In the genomic region with DNA sequence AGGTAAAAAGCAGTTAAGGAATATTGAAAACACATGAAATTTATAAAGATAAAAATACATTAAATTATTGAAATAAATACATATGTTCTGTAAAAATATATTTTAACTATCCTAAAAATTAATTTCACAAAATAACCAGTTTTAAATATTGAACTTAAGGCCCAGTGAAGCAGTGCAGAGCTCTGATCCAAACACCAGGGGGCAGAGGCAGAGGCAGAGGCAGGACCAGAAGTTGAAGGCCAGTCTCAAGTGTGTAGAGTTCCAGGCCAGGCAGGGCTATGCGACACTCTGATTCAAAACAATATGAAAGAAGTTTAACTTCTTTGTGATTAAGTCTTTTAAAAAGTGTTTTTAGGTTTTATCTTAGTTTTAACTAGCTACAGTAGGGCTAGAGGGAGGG, we compare ENCODE assay signal across 11 mouse cellular contexts.
A peak's percentile ranks its signal among the peaks of the same experiment; 100 is the strongest.
DNase-seq lines count a peak whose midpoint lies in the region; ATAC-seq and TF ChIP-seq lines count a peak whose summit lies in the region.
"Had no signal": no experiment of that assay in that cellular context is flagged by ENCODE, and none has a peak within 500 bp of the region (broad histone marks: within the 10 kb centered on the region; RNA-seq: fewer than 3 reads in every experiment).

No protein-coding gene starts in this region.

- H3K9ac ChIP-seq in intestine, postnatal 0 days (ENCODE audit: low read depth, low read length): no peak overlapping the region
- no peak overlapping the region for H3K9ac ChIP-seq in intestine, embryonic 15.5 days
- no peak overlapping the region for H3K9ac ChIP-seq in liver, embryonic 13.5 days
- H3K9ac ChIP-seq: forebrain, embryonic 15.5 days had no signal

- no peak overlapping the region for H3K4me3 ChIP-seq in intestine, postnatal 0 days (ENCODE audit: low read depth, low read length)
- H3K4me3 ChIP-seq in intestine, embryonic 15.5 days (replicated peaks): no peak overlapping the region
- no peak overlapping the region for H3K4me3 ChIP-seq in C2C12 (ENCODE audit: insufficient read depth, poor library complexity, severe bottlenecking)
- no peak overlapping the region for H3K4me3 ChIP-seq in liver, embryonic 13.5 days (replicated peaks)
- H3K4me3 ChIP-seq: forebrain, embryonic 15.5 days; limb, embryonic 10.5 days; myocyte had no signal

- H3K79me2 ChIP-seq in C2C12 (ENCODE audit: control insufficient read depth, insufficient read depth): no peaks in the 10 kb centered on the region

- H3K36me3 ChIP-seq in intestine, postnatal 0 days (ENCODE audit: control insufficient read depth, insufficient read depth): peaks cover 25% of the 10 kb centered on the region; the same call in 1 of the 2 replicates
- H3K36me3 ChIP-seq in intestine, embryonic 15.5 days: no peaks in the 10 kb centered on the region
- H3K36me3 ChIP-seq in C2C12 (ENCODE audit: control insufficient read depth, insufficient read depth): peaks cover 26% of the 10 kb centered on the region
- H3K36me3 ChIP-seq in liver, embryonic 13.5 days: peaks cover 41% of the 10 kb centered on the region

- WGBS in intestine, postnatal 0 days: 87% methylated on average over 1 of the region's 1 CpGs
- 75% methylated on average over 1 of the region's 1 CpGs for WGBS in intestine, embryonic 15.5 days
- WGBS in liver, embryonic 13.5 days (ENCODE audit: insufficient replicate concordance): 83% methylated on average over 1 of the region's 1 CpGs

- in situ Hi-C loops in Patski (cut with MboI; ENCODE audit: low pct_unique_long_range_greater_than_20kb): loop anchor here (10.0 kb wide), 1 partner anchor 229 kb away; no protein-coding TSS in a partner anchor

- TF ChIP-seq CTCF in intestine, postnatal 0 days (IDR thresholded peaks at IDR 0.05; ENCODE audit: low read depth): peak; percentile 66
- peak; percentile 3 for TF ChIP-seq CTCF in C2C12 (IDR thresholded peaks at IDR 0.05; ENCODE audit: control insufficient read depth, insufficient read depth, insufficient read length)
- peak; percentile 55 for TF ChIP-seq CTCF in Patski (IDR thresholded peaks at IDR 0.05)

- no peaks in the 10 kb centered on the region for H3K9me3 ChIP-seq in intestine, postnatal 0 days (ENCODE audit: control insufficient read depth)
- no peaks in the 10 kb centered on the region for H3K9me3 ChIP-seq in intestine, embryonic 15.5 days
- H3K9me3 ChIP-seq in liver, embryonic 13.5 days (replicated peaks): no peaks in the 10 kb centered on the region
- H3K9me3 ChIP-seq: forebrain, embryonic 15.5 days; limb, embryonic 10.5 days had no signal

- CTCF ChIA-PET in Patski (lab: Charles Lee): interaction anchor here (0.8 to 2.0 kb wide), 7 partner anchors 9 to 66 kb away, joined by 3 to 6 read pairs (median 3); no protein-coding TSS in a partner anchor

- H3K4me2 ChIP-seq in intestine, postnatal 0 days (replicated peaks; ENCODE audit: low read depth): no peak overlapping the region
- no peak overlapping the region for H3K4me2 ChIP-seq in intestine, embryonic 15.5 days (replicated peaks)
- no peak overlapping the region for H3K4me2 ChIP-seq in liver, embryonic 13.5 days
- H3K4me2 ChIP-seq: forebrain, embryonic 15.5 days had no signal

- H3ac ChIP-seq in C2C12 (ENCODE audit: control insufficient read depth, insufficient read length, low read depth): no peak overlapping the region

- H3K27me3 ChIP-seq in intestine, postnatal 0 days (replicated peaks; ENCODE audit: control insufficient read depth, insufficient read depth, low read length): no peaks in the 10 kb centered on the region
- no peaks in the 10 kb centered on the region for H3K27me3 ChIP-seq in intestine, embryonic 15.5 days (replicated peaks)
- no peaks in the 10 kb centered on the region for H3K27me3 ChIP-seq in C2C12 (ENCODE audit: control insufficient read depth, insufficient read depth, insufficient read length)
- H3K27me3 ChIP-seq in Patski: no peaks in the 10 kb centered on the region
- no peaks in the 10 kb centered on the region for H3K27me3 ChIP-seq in liver, embryonic 13.5 days
- H3K27me3 ChIP-seq: forebrain, embryonic 15.5 days had no signal

- no peaks in the 10 kb centered on the region for H3K79me3 ChIP-seq in C2C12 (ENCODE audit: low read depth)

- H3K27ac ChIP-seq in intestine, postnatal 0 days (ENCODE audit: low read depth, low read length): no peak overlapping the region
- H3K27ac ChIP-seq in intestine, embryonic 15.5 days: no peak overlapping the region
- no peak overlapping the region for H3K27ac ChIP-seq in liver, embryonic 13.5 days
- H3K27ac ChIP-seq: forebrain, embryonic 15.5 days; limb, embryonic 10.5 days had no signal

- intact Hi-C loops in left cerebral cortex, postnatal 10 days (cut with DNase I): no loop called here

- H3K4me1 ChIP-seq in intestine, postnatal 0 days (replicated peaks; ENCODE audit: control insufficient read depth, insufficient read depth, low read length): no peaks in the 10 kb centered on the region
- no peaks in the 10 kb centered on the region for H3K4me1 ChIP-seq in intestine, embryonic 15.5 days (replicated peaks)
- no peaks in the 10 kb centered on the region for H3K4me1 ChIP-seq in liver, embryonic 13.5 days (replicated peaks)
- H3K4me1 ChIP-seq: forebrain, embryonic 15.5 days; limb, embryonic 10.5 days had no signal

- no peak for ATAC-seq in intestine, postnatal 0 days
- ATAC-seq in intestine, embryonic 15.5 days: no peak
- ATAC-seq in Patski: no peak
- peak; percentile 60; the same call in 1 of the 2 replicates for ATAC-seq in liver, embryonic 13.5 days (ENCODE audit: low read depth)
- ATAC-seq: forebrain, embryonic 15.5 days had no signal

- POLR2A ChIA-PET in Patski (lab: Charles Lee): no interaction called here

- DNase-seq in Patski (ENCODE audit: low read depth, low spot score): no peak
- DNase-seq in liver, embryonic 13.5 days: no peak
- no peak for DNase-seq in left cerebral cortex, postnatal 10 days (ENCODE audit: extremely low spot score in 1 of 2, low spot score in 2 of 2)
- no peak for DNase-seq in kidney, postnatal 4 days
- no peak for DNase-seq in Muller cell, postnatal 12 days (ENCODE audit: inconsistent ontology term)

TF ChIP-seq in C2C12, 6 proteins besides CTCF, POLR2A, EP300 and RAD21:
- TF ChIP-seq MYOD1 (IDR thresholded peaks at IDR 0.05; ENCODE audit: control insufficient read depth, insufficient read length, low read depth) (no peak), USF1 (IDR thresholded peaks at IDR 0.05; ENCODE audit: low read depth) (no peak), MAX (IDR thresholded peaks at IDR 0.05) (no peak), FOSL1 (IDR thresholded peaks at IDR 0.05; ENCODE audit: insufficient read depth, low read length, poor library complexity, severe bottlenecking) (no peak), CEBPB (IDR thresholded peaks at IDR 0.05; ENCODE audit: low read depth) (no peak), MYOG (IDR thresholded peaks at IDR 0.05; ENCODE audit: control insufficient read depth, extremely low read depth, insufficient read length) (no peak)

Comparison
In these comparisons a context has a peak if more than half of its experiments do, and no peak if none do; other contexts are left out.
1. CTCF ChIP-seq: peak in every context shown above with its lines; median percentile 66 in intestine, postnatal 0 days; 55 in Patski; 3 in C2C12.